Mouse (Mus musculus) T-cell, adult 2 months (primary cell): ENCODE results near the gene Efl1.
A peak's percentile ranks its signal among the peaks of the same experiment; 100 is the strongest.
"Not testable (repeated sequence)": the region's sequence is repeated elsewhere in the genome, so short reads cannot be mapped to it uniquely, and the experiment has no call there.

Source experiments
- DNase-seq: peaks from one replicate; pipeline ENCODE4 v3.0.0; 2022; ENCODE audit warnings: low spot score

The Efl1 gene

DNA sequence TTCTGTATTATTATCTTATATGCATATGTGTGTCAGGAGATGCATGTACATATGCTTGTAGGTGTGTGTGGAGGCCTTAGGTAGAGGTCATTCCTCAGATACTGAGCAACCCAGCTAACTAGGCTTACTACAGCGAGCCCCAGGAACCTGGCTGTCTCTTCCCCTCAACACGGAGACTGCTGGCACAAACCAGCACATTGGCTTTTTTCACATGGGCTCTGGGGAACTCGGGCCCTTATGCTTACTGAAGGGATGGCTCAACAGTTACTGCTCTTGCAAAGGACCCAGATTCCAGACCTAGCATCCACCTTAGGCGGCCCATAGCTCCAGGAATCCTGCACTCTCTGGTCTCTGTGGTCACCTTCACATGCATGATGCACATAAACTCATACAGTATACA lies 110.7 kb downstream of the Efl1 start:
- no peak for DNase-seq

DNA sequence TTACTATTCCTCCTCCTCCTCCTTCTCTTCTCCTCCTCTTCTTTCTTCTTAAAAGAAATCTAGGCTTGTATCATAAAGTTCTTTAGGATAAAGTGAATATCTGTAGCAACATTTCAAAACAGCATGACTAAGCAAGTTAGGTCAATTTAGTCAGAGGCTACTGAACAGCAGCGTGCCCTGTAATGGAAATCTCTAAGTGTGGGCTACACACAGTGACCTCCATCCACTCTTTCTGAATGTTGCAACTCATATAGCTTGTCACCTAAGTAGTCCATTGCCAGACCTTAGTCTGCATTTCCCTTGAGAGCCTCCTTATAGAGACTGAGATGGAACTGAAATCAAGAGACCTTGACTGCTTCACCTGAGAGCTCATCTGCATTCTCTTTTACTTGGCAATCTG lies 116.5 kb downstream of the Efl1 start:
- DNase-seq: no peak

DNA sequence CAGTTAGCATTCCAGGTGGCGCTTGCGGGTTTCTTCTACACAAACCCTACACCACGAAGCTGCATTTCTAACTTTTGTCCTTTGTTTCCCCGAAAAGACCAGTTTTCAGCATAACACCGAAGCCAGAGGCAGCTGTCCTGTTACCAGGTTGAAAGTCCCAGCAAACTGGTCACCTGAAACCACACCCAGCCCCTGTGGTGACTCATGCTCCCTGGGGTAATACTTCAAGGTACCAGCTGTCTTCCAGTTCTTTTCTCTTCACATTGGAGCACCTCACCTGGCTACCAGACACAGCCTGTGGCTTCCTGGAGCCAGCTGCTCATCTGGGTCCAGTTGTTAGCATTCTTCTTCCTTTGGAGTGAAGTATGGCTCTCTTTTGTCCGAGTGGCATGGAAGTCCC lies 118.2 kb downstream of the Efl1 start:
- DNase-seq: no peak

DNA sequence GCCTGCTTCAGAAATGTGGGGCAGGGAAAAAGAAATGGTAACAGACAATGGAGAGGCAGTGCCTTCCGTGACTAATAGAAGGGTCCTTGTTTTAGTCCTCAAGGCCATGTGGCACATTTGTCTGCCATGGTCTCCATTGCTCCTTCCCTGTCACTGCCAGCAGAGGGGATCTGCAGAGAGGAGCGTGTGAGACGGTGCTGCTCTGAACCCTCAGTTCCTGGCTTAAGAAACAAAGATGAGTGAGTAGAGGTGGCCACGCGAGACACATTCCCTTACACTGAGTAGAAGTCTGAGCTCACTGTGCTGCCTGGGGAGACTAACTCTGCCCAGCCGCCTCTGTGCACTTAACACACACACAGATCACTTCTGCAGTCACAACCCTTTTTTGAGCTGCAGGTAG lies 121.8 kb downstream of the Efl1 start:
- DNase-seq: no peak

DNA sequence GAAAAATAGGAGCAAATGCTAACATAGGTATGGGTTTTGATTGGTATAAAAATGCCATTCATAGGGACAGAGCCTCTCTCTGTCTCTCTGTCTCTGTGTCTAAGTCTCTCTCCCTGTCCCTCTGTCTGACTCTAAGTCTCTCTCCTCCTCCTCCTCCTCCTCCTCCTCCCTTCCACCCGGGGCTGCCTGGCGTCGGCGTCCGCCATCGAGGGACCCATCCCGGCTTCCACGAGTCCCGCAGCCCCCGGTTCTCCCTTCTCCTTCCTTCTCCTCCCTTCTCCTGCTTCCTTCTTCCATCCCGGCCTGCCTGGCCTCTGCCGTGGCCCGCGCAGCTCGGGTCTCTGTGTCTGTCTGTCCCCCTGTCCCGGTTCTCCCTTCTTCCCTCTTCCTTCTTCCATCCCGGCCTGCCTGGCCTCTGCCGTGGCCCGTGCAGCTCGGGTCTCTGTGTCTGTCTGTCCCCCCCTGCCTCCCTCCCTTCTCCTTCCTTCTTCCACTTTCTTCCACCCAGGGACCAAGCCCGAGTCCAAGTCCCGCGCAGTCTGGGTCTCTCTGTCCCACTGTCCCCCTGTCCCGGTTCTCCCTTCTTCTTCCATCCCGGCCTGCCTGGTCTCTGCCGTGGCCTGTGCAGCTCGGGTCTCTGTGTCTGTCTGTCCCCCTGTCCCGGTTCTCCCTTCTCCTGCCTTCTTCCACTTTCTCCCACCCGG lies 122.7 kb downstream of the Efl1 start:
- DNase-seq: not testable (repeated sequence)

DNA sequence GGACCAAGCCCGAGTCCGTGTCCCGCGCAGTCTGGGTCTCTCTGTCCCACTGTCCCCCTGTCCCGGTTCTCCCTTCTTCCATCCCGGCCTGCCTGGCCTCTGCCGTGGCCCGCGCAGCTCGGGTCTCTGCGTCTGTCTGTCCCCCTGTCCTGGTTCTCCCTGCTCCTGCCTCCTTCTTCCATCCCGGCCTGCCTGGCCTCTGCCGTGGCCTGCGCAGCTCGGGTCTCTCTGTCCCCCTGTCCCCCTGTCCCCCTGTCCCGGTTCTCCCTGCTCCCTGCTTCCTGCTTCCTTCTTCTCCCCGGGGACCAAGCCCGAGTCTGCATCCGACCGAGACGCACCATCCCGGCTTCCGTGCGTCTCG lies 123.2 kb downstream of the Efl1 start:
- DNase-seq: not testable (repeated sequence)

DNA sequence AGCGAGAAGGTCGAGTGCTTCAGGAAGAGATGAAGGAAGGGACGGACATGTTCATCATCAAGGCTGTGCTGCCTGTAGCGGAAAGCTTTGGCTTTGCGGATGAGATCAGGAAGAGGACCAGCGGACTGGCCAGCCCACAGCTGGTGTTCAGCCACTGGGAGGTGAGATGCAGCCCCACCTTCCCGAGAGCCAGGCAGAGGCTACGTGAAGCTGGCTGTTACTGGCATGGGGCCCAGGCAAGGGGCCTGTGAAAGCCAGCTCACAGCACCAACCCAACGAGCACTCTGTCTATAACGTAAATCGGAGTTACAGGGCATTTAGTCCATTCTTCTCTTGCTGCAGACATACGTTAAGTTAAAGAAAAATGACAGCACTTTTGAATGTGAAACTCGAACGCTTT lies 124.1 kb downstream of the Efl1 start:
- DNase-seq: no peak

DNA sequence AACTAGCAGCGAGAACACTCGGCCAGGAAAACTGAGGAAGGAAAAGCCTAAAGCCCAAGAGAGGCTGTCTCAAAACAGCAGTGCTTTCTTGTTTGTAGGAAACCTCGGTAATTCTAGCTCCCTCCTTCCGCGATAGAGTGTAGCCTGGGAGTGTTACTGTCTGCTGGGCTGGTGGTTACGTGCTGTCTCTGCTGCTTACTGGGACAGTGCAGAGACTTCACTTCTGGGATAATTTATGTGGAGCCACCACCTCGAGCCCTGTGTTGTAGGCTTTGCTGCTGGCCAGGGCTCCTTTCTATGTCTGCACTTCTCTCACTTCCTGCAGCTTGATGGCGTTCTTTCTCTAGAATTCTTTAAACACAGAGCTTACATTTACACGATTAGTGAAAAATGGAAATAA lies 124.7 kb downstream of the Efl1 start:
- peak; percentile 18 for DNase-seq

DNA sequence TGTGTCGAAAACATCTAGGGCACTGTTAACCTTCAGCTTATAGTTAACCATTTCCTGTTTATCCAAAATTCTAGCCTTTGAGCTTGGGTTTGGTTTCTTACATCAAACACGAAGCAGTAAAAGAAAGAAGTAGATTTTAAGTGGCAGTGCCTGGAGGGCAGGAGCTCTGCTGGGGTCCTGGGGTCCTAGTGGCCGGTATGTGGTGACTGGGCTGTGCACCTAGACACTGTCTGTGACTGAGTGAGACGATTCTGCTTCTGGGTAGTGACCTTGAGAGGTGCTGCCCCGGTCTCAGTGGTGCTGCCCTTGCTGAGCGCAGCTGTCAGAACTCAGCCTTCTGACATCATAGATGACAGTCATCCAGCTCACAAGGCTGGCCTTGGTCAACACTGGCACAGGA lies 125.5 kb downstream of the Efl1 start:
- peak; percentile 65 for DNase-seq

DNA sequence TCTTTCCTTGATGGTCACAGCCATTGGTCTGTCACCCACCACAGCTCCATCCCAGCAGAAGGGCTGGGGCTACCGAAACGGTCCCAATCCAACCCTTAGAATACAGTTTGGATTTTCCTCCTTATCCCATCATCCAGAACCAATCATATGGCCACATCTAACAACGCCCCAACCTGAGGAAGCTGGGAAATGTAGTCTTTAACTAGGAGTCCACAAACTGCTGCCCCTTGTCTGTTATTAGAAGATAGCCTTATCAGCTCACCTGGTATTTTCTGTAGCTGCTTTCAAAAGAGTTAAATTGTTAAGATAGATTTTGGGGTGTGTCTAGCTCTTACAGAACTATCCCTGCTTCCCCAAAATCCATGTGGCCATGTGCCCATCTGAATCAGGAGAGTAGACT lies 126.7 kb downstream of the Efl1 start:
- DNase-seq: no peak

DNA sequence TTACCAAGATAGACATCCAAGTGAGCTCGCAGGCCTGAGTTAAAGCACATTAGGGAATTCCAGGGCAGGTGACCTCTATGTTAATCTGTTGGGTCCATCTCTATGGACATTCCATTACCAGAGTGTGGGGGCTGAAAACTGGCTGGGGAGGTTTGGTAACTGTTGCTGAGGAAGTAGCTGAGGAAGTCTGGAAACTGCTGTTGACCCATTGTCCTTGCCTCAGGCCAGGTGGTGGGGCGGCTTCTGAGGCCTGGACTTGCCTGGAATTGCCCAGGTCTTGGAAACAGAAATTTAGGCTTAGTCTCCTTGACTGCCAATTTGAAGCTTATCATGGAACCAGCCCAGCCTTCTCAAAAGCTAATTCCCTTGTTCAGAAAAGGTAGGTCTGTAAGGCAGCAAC lies 134.7 kb downstream of the Efl1 start:
- no peak for DNase-seq

DNA sequence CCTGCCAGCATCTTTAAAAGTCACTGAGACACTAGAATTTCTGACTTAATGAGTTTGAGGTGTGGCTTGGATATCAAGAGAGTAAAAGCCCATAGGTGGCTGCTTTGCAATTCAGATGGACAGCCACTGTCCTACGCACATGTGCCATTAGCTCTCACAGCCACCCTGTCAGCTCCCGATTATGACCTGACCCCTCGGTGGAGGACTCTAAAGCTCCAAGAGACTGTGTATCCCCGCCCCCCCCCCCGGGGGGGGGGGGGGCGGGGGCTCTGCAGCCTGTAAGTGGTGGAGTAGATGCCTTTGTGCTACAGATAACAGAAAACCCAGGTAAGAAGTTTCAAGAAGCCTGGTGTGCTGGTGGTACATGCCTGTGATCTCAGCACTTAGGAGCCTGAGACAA lies 135.3 kb downstream of the Efl1 start:
- no peak for DNase-seq

DNA sequence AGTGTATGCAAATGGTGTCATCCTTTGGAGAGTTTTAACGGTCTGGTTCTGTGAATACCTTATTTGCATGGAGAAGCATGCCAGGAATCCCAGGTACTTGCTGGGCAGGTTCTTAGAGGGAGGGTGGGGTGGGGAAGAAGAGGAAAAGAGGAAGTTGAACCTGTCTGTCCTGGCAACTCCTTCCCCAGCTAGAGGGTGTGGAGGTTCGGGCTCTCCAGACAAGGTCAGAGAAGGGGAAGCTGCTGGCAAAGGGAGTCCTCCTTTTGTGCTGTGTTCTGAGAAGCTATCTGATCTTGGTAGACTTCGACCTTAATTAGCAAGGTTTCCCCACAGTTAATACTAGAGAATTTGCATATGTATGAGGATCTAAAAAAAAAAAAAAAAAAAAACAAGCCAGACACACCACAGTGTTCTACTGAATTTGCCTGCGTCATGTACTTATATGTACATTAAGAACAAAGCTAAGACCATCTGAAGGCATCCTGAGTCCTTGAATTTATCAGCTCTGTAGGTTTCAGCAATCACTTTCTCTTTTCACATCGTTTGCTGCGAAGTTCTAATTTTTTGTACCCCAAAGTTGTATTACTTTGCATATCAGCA lies 137.0 kb downstream of the Efl1 start:
- DNase-seq: no peak

DNA sequence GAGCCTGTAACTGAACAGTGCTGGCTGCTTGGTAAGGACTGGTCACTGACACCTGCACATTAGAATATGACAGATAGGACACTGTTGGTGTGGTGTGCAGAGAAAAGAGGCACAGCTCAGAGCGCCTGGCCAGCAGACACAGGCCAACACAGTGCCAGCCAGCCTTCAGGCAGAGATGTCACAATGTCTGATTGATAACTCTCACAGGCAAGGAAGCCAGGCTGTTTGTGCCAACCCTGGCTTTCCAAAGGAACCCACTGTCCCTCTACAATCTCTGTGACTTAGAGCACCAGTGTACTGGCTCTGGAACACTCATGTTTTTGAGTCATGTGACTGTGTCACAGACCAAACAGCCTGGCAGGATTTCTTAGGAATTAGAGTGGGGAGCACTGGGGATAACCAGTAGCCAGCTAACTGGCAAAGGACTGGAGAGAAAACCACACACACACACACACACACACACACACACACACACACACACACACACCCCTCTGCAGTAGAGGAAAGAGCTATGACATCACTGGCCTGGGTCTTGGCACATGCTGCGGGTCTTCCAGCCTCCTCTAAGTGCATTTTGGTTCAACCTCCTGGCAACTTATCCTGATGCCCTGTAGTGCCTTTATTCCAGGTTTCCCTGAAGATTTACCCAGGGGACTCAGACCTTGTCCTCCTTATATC lies 137.7 kb downstream of the Efl1 start:
- DNase-seq: no peak

DNA sequence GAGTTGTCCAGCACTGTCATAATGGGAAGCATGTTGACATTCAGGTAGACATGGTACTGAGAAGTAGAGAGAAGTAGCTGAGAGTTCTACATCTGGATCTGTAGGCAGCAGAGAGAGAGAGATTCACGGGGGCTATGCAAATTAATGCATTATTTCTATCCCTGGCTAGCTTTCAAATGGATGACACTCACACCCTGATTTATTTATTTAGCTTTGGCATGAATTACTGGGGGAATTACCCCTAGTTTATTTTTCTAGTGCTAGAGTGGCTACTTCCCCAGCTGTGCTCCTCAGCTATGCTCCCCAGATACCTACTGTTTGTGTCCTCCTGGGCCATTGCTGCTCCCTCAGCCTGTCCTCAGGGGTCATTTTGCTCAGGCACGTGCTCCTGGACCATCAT lies 144.2 kb downstream of the Efl1 start:
- DNase-seq: no peak

DNA sequence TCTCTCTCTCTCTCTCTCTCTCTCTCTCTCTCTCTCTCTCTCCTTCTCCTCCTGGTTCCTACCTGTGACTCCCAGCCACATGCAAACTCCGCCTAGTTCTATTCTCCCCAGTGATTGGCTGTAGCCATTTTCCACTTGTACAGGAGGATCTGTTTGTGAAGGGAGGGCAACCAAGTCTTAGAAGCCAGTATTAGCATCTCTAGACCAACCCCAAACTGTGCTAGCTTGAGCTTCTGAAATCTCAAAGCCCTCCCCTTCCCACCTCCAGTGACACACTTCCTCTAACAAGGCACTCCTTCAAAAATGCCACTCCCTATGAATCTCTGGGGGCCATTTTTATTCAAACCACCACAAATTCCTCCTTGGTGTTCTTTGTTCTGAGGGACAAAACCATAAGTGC lies 144.7 kb downstream of the Efl1 start:
- DNase-seq: no peak

DNA sequence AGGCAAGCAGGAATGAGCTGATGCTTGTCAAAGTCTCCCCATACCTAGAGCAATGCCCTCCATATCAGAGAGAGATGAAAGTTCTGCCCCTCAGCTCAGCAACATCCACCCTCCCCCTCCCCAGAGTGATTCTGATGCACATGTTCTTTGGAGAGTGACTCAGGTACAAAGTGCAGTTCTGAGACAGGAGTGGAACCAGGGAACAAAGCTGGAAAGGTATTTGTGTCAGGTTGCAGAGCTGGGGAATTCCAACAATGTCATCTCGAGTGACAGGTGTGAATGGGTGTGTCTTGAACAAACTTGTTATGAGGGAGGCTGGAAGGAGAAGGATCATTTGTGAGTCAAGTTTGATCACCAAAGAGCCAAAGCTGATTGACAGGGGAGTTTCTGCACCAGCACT lies 146.1 kb downstream of the Efl1 start:
- DNase-seq: no peak

DNA sequence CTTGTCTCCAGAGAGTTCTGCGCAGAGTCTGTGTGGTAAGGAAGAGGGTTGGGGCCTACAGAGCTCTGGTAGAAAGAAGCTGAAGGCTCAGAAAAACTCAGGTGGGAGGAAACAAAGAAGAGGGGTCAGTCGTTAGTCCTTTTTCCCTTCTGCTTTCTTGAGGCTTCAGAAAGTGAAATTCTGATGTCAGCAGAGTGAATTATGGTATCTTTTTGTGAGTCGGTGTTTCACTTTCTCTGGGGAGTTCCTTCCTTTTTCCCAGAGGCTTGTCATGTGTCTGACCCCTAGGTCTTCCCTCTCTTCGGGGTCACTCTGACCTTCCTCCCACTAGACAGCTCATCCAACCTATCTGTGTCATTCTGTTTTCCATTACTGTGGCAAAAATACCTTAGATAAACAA lies 153.8 kb downstream of the Efl1 start:
- no peak for DNase-seq

DNA sequence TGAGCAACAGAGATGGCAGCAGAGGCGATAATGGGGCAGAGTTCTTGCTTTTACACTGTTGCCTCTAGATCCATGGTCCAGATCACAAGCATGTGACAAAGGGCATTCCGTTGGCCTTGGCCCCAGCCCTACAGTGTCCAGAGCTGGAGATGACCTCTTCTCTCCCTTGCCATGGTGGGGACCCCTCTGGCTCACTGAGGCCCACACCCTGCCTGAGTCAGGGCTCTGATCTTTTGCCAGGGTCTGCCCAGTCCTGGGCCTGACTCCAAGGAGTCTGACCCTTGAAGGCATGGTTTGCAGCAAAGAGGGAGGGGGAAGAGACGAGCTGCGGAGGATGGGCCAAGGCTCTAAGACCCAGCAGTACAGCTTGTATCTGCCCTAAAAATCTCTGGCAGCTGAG lies 159.8 kb downstream of the Efl1 start:
- no peak for DNase-seq

DNA sequence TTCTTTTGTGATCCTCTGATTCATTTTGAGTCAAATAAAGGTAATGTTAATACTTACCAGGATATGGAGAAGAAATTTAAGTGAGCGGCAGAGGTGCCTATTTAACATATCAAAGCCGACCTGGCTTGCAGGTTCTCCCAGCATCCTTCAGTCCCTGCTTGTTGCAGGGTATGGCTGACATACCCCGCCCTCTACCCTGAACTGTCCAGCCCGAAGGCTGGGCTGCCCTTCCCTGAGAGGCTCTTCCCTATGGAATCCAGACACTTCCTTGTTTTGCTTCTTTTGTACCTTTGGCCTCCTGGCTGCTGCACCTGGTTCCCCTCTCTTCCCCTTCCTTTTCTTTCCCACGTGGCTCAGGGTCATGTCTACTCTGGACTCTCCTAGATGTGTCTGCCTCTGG lies 160.7 kb downstream of the Efl1 start:
- no peak for DNase-seq

DNA sequence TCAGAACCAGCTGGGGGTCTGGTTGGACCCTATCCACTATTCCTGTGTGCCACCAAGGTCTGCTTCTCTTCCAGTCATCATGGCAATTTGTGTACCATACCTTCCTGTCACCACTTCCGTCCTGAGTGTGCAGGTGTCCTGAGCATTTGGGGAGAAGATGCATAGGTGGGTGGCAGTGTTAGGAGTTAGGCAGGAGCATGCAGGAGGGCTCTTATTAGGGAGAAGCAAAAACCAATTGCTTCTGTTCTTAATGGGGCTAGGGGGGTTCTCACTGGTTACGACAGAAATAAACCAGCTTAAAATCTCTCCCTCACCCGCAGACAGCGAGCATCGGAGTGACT lies 162.4 kb downstream of the Efl1 start:
- no peak for DNase-seq

DNA sequence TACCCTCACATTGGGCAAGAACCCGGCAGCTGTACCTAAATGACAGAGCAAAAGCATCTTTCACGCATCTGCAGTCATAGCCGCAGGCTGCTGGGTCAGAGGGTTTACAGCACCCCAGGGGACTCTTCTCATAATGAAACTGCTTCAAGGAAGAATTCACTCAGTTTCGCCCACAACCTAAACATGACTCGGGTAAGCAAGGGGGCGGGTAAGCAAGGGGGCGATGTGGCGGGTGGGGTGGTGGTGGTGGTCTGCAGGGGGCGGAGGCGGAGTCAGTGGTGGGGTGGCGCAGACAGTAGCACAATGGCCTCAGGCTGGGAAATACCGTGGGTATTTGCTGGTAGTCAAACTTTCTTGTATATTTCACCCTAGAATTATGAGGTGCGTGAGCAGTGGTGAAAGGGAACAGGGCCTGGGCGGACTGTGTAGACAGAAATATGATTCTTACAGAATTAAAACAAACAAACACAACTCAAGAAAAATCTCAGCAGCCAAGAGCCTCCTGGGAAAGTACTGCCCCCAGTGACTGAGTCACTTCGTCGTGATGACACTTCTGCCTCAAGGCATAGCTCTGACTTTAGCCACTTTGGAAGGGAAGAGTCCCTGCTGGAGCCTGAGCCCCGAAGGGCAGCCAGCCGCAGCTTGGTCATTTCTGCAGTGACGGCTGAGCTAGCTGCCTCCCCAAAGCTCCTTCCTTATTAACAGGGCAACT lies 162.9 kb downstream of the Efl1 start:
- DNase-seq: no peak
